Mouse (Mus musculus): Measurements from ENCODE around the gene Mospd1. TPM values are rescaled to one million over a fixed set of nuclear protein-coding genes. Genes with fewer than 3 reads are reported as not detected.

Gene Mospd1
- 17.1 to 26.5 TPM (median 20.0 TPM) in 3 replicates for total RNA-seq (2017)

GRCm38 (mm10) chrX:53370366-53370740 is at the start of gene Mospd1:
Gene Mospd1 (minus strand): TSS chrX:53370502.
- peak; percentile 96 for ATAC-seq (replicated peaks; ENCODE audit: insufficient number of reproducible peaks, low FRiP score, low TSS enrichment, poor library complexity, severe bottlenecking)

GRCm38 (mm10) chrX:53386362-53386761 is 16.1 kb upstream of the Mospd1 start:
- no peak for ATAC-seq (replicated peaks; ENCODE audit: insufficient number of reproducible peaks, low FRiP score, low TSS enrichment, poor library complexity, severe bottlenecking)

- ATAC-seq (replicated peaks; ENCODE audit: insufficient number of reproducible peaks, low FRiP score, low TSS enrichment, poor library complexity, severe bottlenecking), result no peak
Measured at GRCm38 (mm10) chrX:53383122-53383521, 12.8 kb upstream of the Mospd1 start.

GRCm38 (mm10) chrX:53369534-53370365 is 552 bp downstream of the Mospd1 start:
- ATAC-seq (replicated peaks; ENCODE audit: insufficient number of reproducible peaks, low FRiP score, low TSS enrichment, poor library complexity, severe bottlenecking), result peak; percentile 5; the same call in 1 of the 2 replicates

GRCm38 (mm10) chrX:53364668-53365383 is 5.5 kb downstream of the Mospd1 start:
- ATAC-seq (replicated peaks; ENCODE audit: insufficient number of reproducible peaks, low FRiP score, low TSS enrichment, poor library complexity, severe bottlenecking), result no peak

GRCm38 (mm10) chrX:53348374-53348773 is 21.9 kb downstream of the Mospd1 start:
- ATAC-seq (replicated peaks; ENCODE audit: insufficient number of reproducible peaks, low FRiP score, low TSS enrichment, poor library complexity, severe bottlenecking), result no peak

GRCm38 (mm10) chrX:53341531-53341930 is 28.8 kb downstream of the Mospd1 start:
- no peak for ATAC-seq (replicated peaks; ENCODE audit: insufficient number of reproducible peaks, low FRiP score, low TSS enrichment, poor library complexity, severe bottlenecking)

- ATAC-seq (replicated peaks; ENCODE audit: insufficient number of reproducible peaks, low FRiP score, low TSS enrichment, poor library complexity, severe bottlenecking), result no peak
Measured at GRCm38 (mm10) chrX:53337355-53337754, 32.9 kb downstream of the Mospd1 start.

GRCm38 (mm10) chrX:53330396-53330795 is 39.9 kb downstream of the Mospd1 start:
- no peak for ATAC-seq (replicated peaks; ENCODE audit: insufficient number of reproducible peaks, low FRiP score, low TSS enrichment, poor library complexity, severe bottlenecking)

- no peak for ATAC-seq (replicated peaks; ENCODE audit: insufficient number of reproducible peaks, low FRiP score, low TSS enrichment, poor library complexity, severe bottlenecking)
Measured at GRCm38 (mm10) chrX:53321111-53321510, 49.2 kb downstream of the Mospd1 start.

- ATAC-seq (replicated peaks; ENCODE audit: insufficient number of reproducible peaks, low FRiP score, low TSS enrichment, poor library complexity, severe bottlenecking), result peak; percentile 71
Measured at GRCm38 (mm10) chrX:53320564-53320963, 49.7 kb downstream of the Mospd1 start.

Other genes starting within 250 kb of the Mospd1 start
- gene Plac1, start 130.4 kb downstream of the Mospd1 start, total RNA-seq (2017), result not detected in 3 replicates
- 2.1 to 3.1 TPM (median 2.8 TPM) in 3 replicates for gene Fam122b, start 100.7 kb downstream of the Mospd1 start, total RNA-seq (2017)
- gene Fam122c, start 97.1 kb downstream of the Mospd1 start, total RNA-seq (2017), result not detected in 3 replicates
- gene Etd, start 64.4 kb upstream of the Mospd1 start, total RNA-seq (2017), result not detected in 3 replicates
- gene Rtl8c, start 237.5 kb upstream of the Mospd1 start, total RNA-seq (2017), result 3.0 TPM in 1 of 3 replicates, not detected in the others
- gene Gm14597, start 238.5 kb upstream of the Mospd1 start, total RNA-seq (2017), result not detected in 3 replicates

All from monocyte, adult 5-6 weeks (primary cell).